Mouse (Mus musculus): ENCODE measurements around the gene Rhpn2.

Rhpn2 gene

GRCm38 (mm10) chr7:35347918-35348700 lies 14.1 kb downstream of the Rhpn2 start:
- no peak for DNase-seq (ENCODE audit: low spot score in 2 of 2)

GRCm38 (mm10) chr7:35349022-35349421 lies 15.1 kb downstream of the Rhpn2 start:
- DNase-seq (ENCODE audit: low spot score in 2 of 2), result no peak

GRCm38 (mm10) chr7:35349886-35350684 lies 16.1 kb downstream of the Rhpn2 start:
- DNase-seq (ENCODE audit: low spot score in 2 of 2), result no peak

- no peak for DNase-seq (ENCODE audit: low spot score in 2 of 2)
These were observed 17.2 kb downstream of the Rhpn2 start for GRCm38 (mm10) chr7:35351155-35351554.

DNA sequence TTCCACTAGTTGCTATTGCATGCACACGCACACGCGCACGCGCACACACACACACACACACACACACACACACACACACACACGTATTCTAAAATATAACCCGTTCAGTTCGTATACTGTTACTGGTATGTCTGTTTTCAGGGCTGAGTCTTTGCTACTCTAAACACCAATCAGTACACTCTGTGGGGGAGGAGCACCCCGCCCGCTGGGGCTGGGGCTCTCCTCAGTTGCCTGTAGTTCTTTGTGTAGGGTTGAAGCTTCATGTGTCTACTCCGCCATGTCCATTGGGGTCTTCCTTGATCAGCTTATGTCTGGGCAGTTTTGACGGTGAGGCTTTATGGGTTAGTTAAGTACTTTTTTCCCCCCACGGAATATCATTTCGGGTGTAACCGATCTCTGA lies 19.3 kb downstream of the Rhpn2 start:
- DNase-seq (ENCODE audit: low spot score in 2 of 2), result no peak

DNA sequence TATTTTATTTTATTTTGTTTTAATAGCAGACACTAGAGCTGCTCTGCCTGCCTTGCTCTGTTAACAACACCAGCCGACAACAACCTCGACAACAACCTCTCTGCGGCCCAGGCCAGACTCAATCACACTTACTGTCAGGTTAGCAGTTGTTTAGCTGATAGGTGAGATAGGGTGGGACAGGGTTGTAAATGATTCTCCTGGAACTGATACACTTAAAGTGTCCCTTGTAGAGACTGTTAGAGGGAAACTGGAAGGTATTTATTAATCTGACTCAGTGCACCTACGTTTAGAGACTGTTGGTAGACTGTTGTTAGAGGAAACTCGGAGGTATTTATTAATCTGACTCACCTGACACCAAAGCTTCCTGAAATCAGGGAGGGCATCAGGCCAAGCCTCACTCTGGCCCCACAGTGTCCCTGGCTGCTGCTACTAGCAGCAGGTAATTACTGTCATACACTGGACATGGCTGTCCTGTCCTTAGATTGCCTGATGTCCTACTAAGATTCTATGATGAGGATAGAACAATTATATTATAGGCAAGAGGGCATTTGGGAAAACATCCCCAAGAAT lies 21.4 kb downstream of the Rhpn2 start:
- DNase-seq (ENCODE audit: low spot score in 2 of 2), result no peak

- DNase-seq (ENCODE audit: low spot score in 2 of 2), result no peak
These were observed 23.7 kb downstream of the Rhpn2 start for GRCm38 (mm10) chr7:35357621-35358020.

- no peak for DNase-seq (ENCODE audit: low spot score in 2 of 2)
These were observed 28.3 kb downstream of the Rhpn2 start for GRCm38 (mm10) chr7:35362253-35362652.

DNA sequence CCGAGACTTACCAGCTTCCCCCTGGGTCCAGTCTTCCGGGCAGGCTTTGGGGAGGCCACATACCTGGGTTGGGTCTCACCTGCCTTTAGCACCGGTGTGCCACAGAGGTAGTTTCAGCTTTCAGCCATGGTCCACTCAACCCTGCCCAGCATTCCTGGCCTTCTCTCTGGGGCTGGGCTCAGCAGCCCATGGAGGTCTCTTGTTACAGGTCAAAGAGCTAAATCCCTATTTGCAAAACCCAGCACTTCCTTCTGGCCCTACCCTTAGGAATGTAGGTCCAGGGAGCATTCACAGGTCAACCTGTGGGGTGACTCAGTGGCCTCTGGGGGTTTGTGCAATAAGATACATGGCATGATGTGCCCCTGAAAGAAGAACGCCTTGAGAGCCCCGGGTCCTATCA lies 28.9 kb downstream of the Rhpn2 start:
- DNase-seq (ENCODE audit: low spot score in 2 of 2), result no peak

DNA sequence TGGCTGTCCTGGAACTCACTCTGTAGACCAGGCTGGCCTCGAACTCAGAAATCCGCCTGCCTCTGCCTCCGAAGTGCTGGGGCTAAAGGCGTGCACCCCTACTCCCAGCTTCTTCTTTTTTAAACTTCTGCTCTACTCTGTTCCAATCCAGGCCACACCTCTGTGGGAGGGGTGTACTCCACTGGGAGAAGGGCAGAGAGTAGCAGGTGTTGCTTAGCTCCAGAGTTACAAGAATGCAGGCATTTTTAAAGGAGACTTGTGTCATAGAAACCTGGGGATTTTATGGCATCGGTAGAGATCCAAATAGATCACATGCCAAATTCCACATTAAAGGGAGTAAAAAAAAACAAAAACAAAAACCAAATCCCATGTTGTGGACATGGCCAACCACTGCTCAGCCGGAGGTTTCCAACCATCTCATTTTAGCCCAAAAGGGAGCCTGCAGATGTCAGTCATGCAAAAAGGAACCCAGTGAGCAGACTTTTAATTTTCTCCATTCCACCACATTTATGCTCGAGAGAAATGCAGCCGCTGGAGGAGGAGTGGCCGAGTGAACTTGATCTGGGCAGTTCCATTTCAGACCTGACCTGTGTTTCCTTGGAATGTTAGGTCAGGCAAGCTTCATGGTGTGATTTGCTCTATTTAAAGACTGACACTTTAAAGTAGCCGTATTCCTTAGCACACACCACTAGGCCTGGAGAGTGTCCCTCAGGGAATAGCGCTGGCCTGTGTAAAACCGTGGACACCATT lies 31.4 kb downstream of the Rhpn2 start:
- DNase-seq (ENCODE audit: low spot score in 2 of 2), result no peak

DNA sequence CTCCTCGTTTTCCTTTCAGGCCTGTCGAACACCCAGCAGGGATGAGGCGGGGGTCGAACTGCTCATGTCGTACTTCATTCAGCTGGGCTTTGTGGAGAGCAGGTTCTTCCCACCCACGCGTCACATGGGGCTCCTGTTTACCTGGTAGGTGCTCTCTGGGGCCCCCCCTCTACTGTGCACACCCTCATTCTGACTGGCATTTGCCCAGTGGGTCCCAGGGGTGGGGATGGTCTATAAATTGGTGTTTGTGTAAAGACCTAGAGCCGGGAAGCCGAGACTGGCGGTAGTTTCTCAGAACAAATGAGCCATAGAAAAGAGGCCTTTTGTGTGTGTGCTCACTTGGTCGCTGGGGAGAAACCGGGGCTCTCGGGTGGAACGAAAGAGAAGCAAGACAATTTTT lies 37.1 kb downstream of the Rhpn2 start:
- DNase-seq (ENCODE audit: low spot score in 2 of 2), result no peak

DNA sequence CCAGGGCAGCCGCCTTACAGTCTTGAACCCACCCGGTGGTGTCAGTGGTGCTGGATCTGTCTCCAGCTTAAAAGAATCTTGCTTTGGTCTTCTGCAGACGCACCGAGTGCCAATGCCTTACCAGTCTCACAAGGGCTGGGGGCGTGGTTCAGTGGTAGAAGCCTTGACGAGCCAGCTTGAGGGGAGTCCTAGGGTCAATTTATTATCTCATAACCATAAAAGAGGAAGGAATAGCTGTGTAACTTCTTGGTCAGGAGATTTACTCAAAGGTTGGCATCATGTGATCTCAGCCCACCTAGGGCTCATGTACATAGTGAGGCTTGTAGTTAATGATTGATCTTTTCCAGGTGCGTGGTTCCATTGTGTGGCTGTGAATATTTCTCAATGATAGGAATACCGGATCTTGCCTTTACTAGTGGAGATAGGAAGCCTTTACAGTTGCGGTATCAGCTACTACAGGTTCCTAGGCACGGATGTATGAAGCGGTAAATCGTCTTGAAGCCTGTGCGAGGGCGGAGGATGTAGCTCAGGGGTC lies 38.6 kb downstream of the Rhpn2 start:
- no peak for DNase-seq (ENCODE audit: low spot score in 2 of 2)

- DNase-seq (ENCODE audit: low spot score in 2 of 2), result no peak
These were observed 39.4 kb downstream of the Rhpn2 start for GRCm38 (mm10) chr7:35373146-35373989.

GRCm38 (mm10) chr7:35374265-35374664 lies 40.3 kb downstream of the Rhpn2 start:
- no peak for DNase-seq (ENCODE audit: low spot score in 2 of 2)

- no peak for DNase-seq (ENCODE audit: low spot score in 2 of 2)
These were observed 42.7 kb downstream of the Rhpn2 start for GRCm38 (mm10) chr7:35376623-35377022.

DNA sequence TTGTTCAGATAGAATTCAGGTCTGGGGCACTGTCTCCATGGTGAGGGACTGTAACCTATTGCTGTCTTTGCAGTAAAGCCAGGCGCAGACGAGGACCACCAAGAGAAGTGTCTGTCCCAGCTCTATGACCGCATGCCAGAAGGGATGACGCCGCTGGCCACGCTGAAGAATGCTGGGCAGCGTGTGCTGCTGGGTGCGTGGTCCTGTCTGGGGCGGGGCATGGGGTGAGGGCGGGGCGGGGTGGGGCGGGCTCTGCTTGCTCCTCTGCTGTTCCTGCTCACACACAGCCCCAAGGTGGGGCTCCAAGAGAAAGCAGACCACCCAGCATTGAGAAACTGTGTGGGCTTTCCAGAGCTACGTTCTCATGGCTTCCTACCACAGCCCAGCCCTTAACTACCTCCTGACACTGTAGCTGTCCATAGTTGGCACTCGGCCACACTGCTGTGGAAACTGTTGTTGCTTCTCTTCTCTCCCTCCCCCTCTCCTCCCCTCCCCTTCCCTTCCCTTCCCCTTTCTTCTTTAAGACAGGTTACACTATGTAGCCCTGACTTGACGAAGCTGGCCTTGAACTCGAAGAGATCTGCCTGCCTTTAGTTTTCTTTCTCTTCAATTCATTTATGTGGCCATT lies 45.6 kb downstream of the Rhpn2 start:
- no peak for DNase-seq (ENCODE audit: low spot score in 2 of 2)

- DNase-seq (ENCODE audit: low spot score in 2 of 2), result no peak
These were observed 46.4 kb downstream of the Rhpn2 start for GRCm38 (mm10) chr7:35380351-35380750.

- DNase-seq (ENCODE audit: low spot score in 2 of 2), result no peak
These were observed 47.9 kb downstream of the Rhpn2 start for GRCm38 (mm10) chr7:35381861-35382260.

DNA sequence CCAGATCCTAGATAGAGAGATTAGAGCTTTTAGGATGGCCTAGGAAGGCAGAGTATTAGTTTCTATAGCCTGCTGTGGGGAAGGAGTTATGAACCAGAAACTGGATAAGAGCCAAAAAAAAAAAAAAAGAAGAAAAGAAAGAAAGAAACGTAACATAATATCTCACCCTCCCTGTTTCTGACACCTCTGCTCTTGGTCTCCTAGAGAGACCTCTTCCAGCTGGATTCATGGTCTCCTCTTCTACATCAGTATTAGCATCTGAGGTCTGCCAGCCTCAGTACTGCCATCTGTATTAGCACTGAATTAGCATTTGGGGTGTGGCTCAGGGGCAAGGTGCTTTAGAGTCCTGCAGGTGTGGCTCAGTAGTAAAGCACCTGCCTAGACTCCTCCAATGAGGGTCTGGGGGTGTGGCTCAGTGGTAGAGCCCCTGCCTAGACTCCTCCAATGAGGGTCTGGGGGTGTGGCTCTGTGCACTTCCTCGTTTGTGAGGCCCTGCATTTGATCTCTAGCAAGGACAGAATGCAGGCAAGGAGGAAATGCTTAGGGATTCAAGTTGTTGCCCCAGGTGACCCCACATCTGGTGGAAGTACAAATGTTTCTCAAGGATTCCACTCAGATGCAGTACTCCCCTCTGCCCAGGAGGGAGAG lies 48.9 kb downstream of the Rhpn2 start:
- no peak for DNase-seq (ENCODE audit: low spot score in 2 of 2)

DNA sequence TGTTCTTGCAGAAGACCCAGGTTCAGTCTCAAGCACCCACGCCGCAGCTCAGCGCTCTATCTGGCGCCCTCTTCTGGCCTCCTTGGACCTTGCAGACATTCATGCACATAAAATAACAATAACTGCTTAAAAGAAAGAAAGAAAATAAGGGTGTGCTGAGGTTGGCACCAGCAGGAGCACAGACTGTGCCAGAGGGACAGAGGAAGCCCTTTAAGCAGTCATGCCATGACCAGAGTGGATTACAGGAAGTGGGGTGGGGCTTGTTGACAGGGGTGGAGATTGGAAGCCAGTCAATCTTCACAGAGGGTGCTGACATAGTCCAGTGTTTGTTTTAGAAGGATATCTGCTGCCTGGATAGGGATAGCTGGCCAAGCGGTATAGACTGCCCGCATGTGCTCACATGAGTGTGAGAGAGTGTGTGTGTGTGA lies 52.6 kb downstream of the Rhpn2 start:
- DNase-seq (ENCODE audit: low spot score in 2 of 2), result no peak
